20 mouse cellular contexts compared by ENCODE assay signal in the genomic region with DNA sequence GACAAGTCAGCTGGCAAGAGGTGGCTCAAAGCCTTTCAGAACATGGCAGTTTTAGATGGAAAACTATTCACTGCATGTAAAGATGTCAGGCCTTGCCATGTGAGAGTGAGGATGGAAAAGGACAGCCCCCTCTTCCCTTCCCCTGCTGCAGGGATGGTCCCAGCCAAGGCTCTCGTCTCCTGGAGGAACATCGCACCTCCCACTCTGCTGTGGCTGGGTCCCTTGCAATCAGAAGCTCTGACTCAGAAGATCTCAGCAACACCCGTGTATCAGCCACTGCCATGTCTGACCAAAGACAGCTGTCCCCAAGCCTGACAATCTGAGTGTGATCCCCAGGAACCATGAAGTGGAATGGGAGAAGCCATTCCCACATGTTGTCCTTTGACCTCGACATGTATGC. TPM values are rescaled to one million over a fixed set of nuclear protein-coding genes. Genes with fewer than 3 reads are reported as not detected.
"Had no signal": no experiment of that assay in that cellular context is flagged by ENCODE, and none has a peak within 500 bp of the region (broad histone marks: within the 10 kb centered on the region; RNA-seq: fewer than 3 reads in every experiment).

No protein-coding gene starts in this region.

- DNase-seq: liver, postnatal 0 days; lung, adult 2 months; lung, postnatal 10 days; thymus, adult 18-20 months; thymus, postnatal 14 days; thymus, postnatal 36 days had no signal

- H3K27me3 ChIP-seq: liver, embryonic 15.5 days; lung, embryonic 15.5 days; midbrain, embryonic 13.5 days; midbrain, embryonic 15.5 days; neural tube, embryonic 12.5 days; stomach, embryonic 15.5 days had no signal

- H3K4me1 ChIP-seq: liver, embryonic 15.5 days had no signal

- H3K36me3 ChIP-seq: liver, embryonic 15.5 days; lung, embryonic 15.5 days; midbrain, embryonic 13.5 days; midbrain, embryonic 15.5 days; neural tube, embryonic 12.5 days; stomach, embryonic 15.5 days had no signal

- H3K27ac ChIP-seq: liver, embryonic 15.5 days; lung, embryonic 15.5 days; macrophage; midbrain, embryonic 13.5 days; midbrain, embryonic 15.5 days; neural tube, embryonic 12.5 days; stomach, embryonic 15.5 days; stomach, postnatal 0 days had no signal

- H3K9me3 ChIP-seq: liver, embryonic 15.5 days; lung, embryonic 15.5 days; megakaryocyte, embryonic 14.5 days; midbrain, embryonic 13.5 days; midbrain, embryonic 15.5 days; neural tube, embryonic 12.5 days; stomach, embryonic 15.5 days had no signal

- ATAC-seq: liver, postnatal 0 days; midbrain, embryonic 13.5 days; midbrain, embryonic 15.5 days had no signal

- H3K4me3 ChIP-seq: liver, embryonic 15.5 days; lung, embryonic 15.5 days; megakaryocyte, embryonic 14.5 days; midbrain, embryonic 13.5 days; midbrain, embryonic 15.5 days; neural tube, embryonic 12.5 days; stomach, embryonic 15.5 days had no signal

RNA-seq across cellular contexts. Expression of gene Papolb, which starts 17.8 kb away (rescaled TPM):
- total RNA-seq: megakaryocyte progenitor cell, adult 5-6 weeks; monocyte, adult 5-6 weeks; neutrophil, adult 5-6 weeks had no signal
- polyA plus RNA-seq: liver, embryonic 15.5 days; liver, postnatal 0 days; macrophage; spleen, adult 2 months; stomach, postnatal 0 days; thymus, postnatal 0 days had no signal

RNA-seq across cellular contexts. Expression of gene Radil, which starts 38.8 kb away (rescaled TPM):
- total RNA-seq: megakaryocyte progenitor cell, adult 5-6 weeks; monocyte, adult 5-6 weeks; neutrophil, adult 5-6 weeks had no signal
- polyA plus RNA-seq: liver, postnatal 0 days; macrophage had no signal
